Comparison of ENCODE assay signal across 8 mouse cellular contexts in the genomic region with DNA sequence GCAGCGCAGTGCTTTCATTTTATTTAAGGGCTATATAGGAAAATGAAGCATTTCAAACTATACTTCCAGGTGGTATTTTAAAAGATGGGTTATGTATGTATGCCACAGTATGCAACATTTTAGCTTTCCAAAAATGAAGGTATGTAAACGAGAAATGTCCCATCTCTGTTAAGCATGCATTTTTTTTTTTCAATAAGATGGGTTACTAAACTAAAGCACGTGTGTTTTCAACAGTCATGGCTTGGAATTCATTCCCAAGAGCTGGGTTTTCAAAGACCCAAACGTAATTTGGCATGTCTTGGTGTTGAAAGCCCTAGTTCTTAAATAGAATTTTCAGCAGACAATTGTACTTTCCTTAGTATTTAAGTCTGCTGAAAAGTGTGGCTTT. TPM values are rescaled to one million over a fixed set of nuclear protein-coding genes. Genes with fewer than 3 reads are reported as not detected.
DNase-seq lines count a peak whose midpoint lies in the region; ATAC-seq lines count a peak whose summit lies in the region.

No protein-coding gene starts in this region.

- H3K9ac ChIP-seq in lung, embryonic 15.5 days: peak overlapping the region; percentile 67
- peak overlapping the region; percentile 100 for H3K9ac ChIP-seq in embryonic facial prominence, embryonic 11.5 days (replicated peaks; ENCODE audit: low read length)
- H3K9ac ChIP-seq in intestine, embryonic 16.5 days (ENCODE audit: low read depth, low read length): peak overlapping the region; percentile 100
- H3K9ac ChIP-seq in neural tube, embryonic 15.5 days (replicated peaks): peak overlapping the region; percentile 81

- H3K9me3 ChIP-seq in lung, embryonic 15.5 days: no peaks in the 10 kb centered on the region
- no peaks in the 10 kb centered on the region for H3K9me3 ChIP-seq in embryonic facial prominence, embryonic 11.5 days (replicated peaks; ENCODE audit: control insufficient read depth, low read length)
- no peaks in the 10 kb centered on the region for H3K9me3 ChIP-seq in intestine, embryonic 16.5 days (ENCODE audit: control insufficient read depth, low read length)
- no peaks in the 10 kb centered on the region for H3K9me3 ChIP-seq in neural tube, embryonic 15.5 days (replicated peaks)

- peak overlapping the region; percentile 99 for H3K27ac ChIP-seq in lung, embryonic 15.5 days
- H3K27ac ChIP-seq in embryonic facial prominence, embryonic 11.5 days (replicated peaks; ENCODE audit: low read depth, low read length): peak overlapping the region; percentile 99
- peak overlapping the region; percentile 100 for H3K27ac ChIP-seq in intestine, embryonic 16.5 days (ENCODE audit: low read length)
- H3K27ac ChIP-seq in neural tube, embryonic 15.5 days (replicated peaks): peak overlapping the region; percentile 100

- ATAC-seq in lung, embryonic 15.5 days (ENCODE audit: borderline replicate concordance, extremely low read depth, low FRiP score, low TSS enrichment): no peak
- ATAC-seq in embryonic facial prominence, embryonic 11.5 days (replicated peaks; ENCODE audit: insufficient number of reproducible peaks, low FRiP score, low TSS enrichment, low read depth): no peak
- no peak for ATAC-seq in intestine, embryonic 16.5 days
- ATAC-seq in neural tube, embryonic 15.5 days (ENCODE audit: low FRiP score): no peak

- peaks cover 27% of the 10 kb centered on the region for H3K36me3 ChIP-seq in lung, embryonic 15.5 days
- peaks cover 10% of the 10 kb centered on the region for H3K36me3 ChIP-seq in embryonic facial prominence, embryonic 11.5 days (replicated peaks; ENCODE audit: control insufficient read depth, insufficient read depth, low read depth, low read length)
- peaks cover 10% of the 10 kb centered on the region for H3K36me3 ChIP-seq in intestine, embryonic 16.5 days (ENCODE audit: control insufficient read depth, insufficient read depth, low read length)
- H3K36me3 ChIP-seq in neural tube, embryonic 15.5 days: peaks cover 24% of the 10 kb centered on the region

- H3K27me3 ChIP-seq in lung, embryonic 15.5 days: no peaks in the 10 kb centered on the region
- no peaks in the 10 kb centered on the region for H3K27me3 ChIP-seq in embryonic facial prominence, embryonic 11.5 days (ENCODE audit: control insufficient read depth, insufficient read depth, low read length)
- H3K27me3 ChIP-seq in intestine, embryonic 16.5 days (replicated peaks; ENCODE audit: control insufficient read depth, insufficient read depth, low read length): no peaks in the 10 kb centered on the region
- no peaks in the 10 kb centered on the region for H3K27me3 ChIP-seq in neural tube, embryonic 15.5 days (replicated peaks)

- H3K4me3 ChIP-seq in lung, embryonic 15.5 days: peak overlapping the region; percentile 97
- H3K4me3 ChIP-seq in embryonic facial prominence, embryonic 11.5 days (ENCODE audit: low read depth, low read length): peak overlapping the region; percentile 100
- peak overlapping the region; percentile 99 for H3K4me3 ChIP-seq in intestine, embryonic 16.5 days (ENCODE audit: low read length)
- H3K4me3 ChIP-seq in neural tube, embryonic 15.5 days (replicated peaks): peak overlapping the region; percentile 90

- peaks cover 20% of the 10 kb centered on the region for H3K4me1 ChIP-seq in lung, embryonic 15.5 days
- H3K4me1 ChIP-seq in embryonic facial prominence, embryonic 11.5 days (ENCODE audit: control insufficient read depth, insufficient read depth, low read length): no peaks in the 10 kb centered on the region
- peaks cover 16% of the 10 kb centered on the region for H3K4me1 ChIP-seq in intestine, embryonic 16.5 days (ENCODE audit: control insufficient read depth, insufficient read depth, low read length)
- H3K4me1 ChIP-seq in neural tube, embryonic 15.5 days: peaks cover 25% of the 10 kb centered on the region

- DNase-seq in lung, adult 18-20 months: no peak
- peak; percentile 55 for DNase-seq in embryonic facial prominence, embryonic 11.5 days (ENCODE audit: low spot score)
- DNase-seq in c-Kit-positive CD71-positive TER-119-positive erythroid progenitor cells, embryonic 14.5 days (ENCODE audit: low spot score): no peak
- DNase-seq in cerebellum, postnatal 4 days (ENCODE audit: low spot score in 2 of 2): no peak
- no peak for DNase-seq in adrenal gland, postnatal 4 days (ENCODE audit: low spot score in 2 of 2)

- 9% methylated on average over 4 of the region's 4 CpGs for WGBS in lung, embryonic 15.5 days
- 17% methylated on average over 4 of the region's 4 CpGs for WGBS in embryonic facial prominence, embryonic 11.5 days
- WGBS in intestine, embryonic 16.5 days: 11% methylated on average over 4 of the region's 4 CpGs
- 8% methylated on average over 4 of the region's 4 CpGs for WGBS in neural tube, embryonic 15.5 days

- H3K4me2 ChIP-seq in lung, embryonic 15.5 days: peak overlapping the region; percentile 61
- peak overlapping the region; percentile 43 for H3K4me2 ChIP-seq in embryonic facial prominence, embryonic 11.5 days (ENCODE audit: low read depth, low read length)
- H3K4me2 ChIP-seq in intestine, embryonic 16.5 days (ENCODE audit: low read depth, low read length): peak overlapping the region; percentile 62
- peak overlapping the region; percentile 58 for H3K4me2 ChIP-seq in neural tube, embryonic 15.5 days

RNA-seq across cellular contexts. Expression of a gene that starts 0.9 kb away (rescaled TPM):
- polyA plus RNA-seq in lung, embryonic 15.5 days (2015; fragmentation: Nextera tagmentation; extraction: Ambion mirVana): 735 and 742 TPM in 2 replicates
- 1,788 and 1,988 TPM in 2 replicates for polyA plus RNA-seq in embryonic facial prominence, embryonic 11.5 days (2014; fragmentation: Nextera tagmentation; extraction: Ambion mirVana)
- 621 and 629 TPM in 2 replicates for polyA plus RNA-seq in intestine, embryonic 16.5 days (2015; fragmentation: Nextera tagmentation; extraction: Ambion mirVana)
- 876 and 927 TPM in 2 replicates for polyA plus RNA-seq in neural tube, embryonic 15.5 days (2015; fragmentation: Nextera tagmentation; extraction: Ambion mirVana)
- total RNA-seq in adrenal gland, postnatal 4 days (2021): 1,000 to 10,000 TPM; 1,008 to 1,014 TPM

RNA-seq across cellular contexts. Expression of a gene that starts 55.0 kb away (rescaled TPM):
- polyA plus RNA-seq in lung, embryonic 15.5 days (2015; fragmentation: Nextera tagmentation; extraction: Ambion mirVana): 56.3 and 66.7 TPM in 2 replicates
- polyA plus RNA-seq in embryonic facial prominence, embryonic 11.5 days (2014; fragmentation: Nextera tagmentation; extraction: Ambion mirVana): 82.7 and 88.1 TPM in 2 replicates
- polyA plus RNA-seq in intestine, embryonic 16.5 days (2015; fragmentation: Nextera tagmentation; extraction: Ambion mirVana): 45.1 and 48.7 TPM in 2 replicates
- 68.3 and 71.5 TPM in 2 replicates for polyA plus RNA-seq in neural tube, embryonic 15.5 days (2015; fragmentation: Nextera tagmentation; extraction: Ambion mirVana)
- 10 to 100 TPM; 60.1 to 63.2 TPM for total RNA-seq in adrenal gland, postnatal 4 days (2021)
